Mouse (Mus musculus) heart, embryonic 16.5 days (tissue): ENCODE results near the gene Fubp1. TPM values are rescaled to one million over a fixed set of nuclear protein-coding genes. Genes with fewer than 3 reads are reported as not detected.

ENCODE experiments used
- ATAC-seq: fragments of 200-750 bp; cut with Nextera tagmentation; replicated peaks from 2 replicates; pipeline ENCODE4 v1.8.0; 2017; ENCODE audit warnings: moderate number of reproducible peaks; ENCODE audit not compliant: insufficient read depth, low FRiP score; ENCODE audit errors: extremely low read depth
- H3K27ac ChIP-seq: fragments of 300-500 bp; sonication (generic); 2 replicates; pipeline ENCODE4 v1.5.1; 2014; ENCODE audit warnings: mild to moderate bottlenecking, low read length, control low read depth, moderate library complexity
- H3K27me3 ChIP-seq: fragments of 300-500 bp; sonication (generic); 2 replicates; pipeline ENCODE4 v1.6.1; 2014; ENCODE audit warnings: low read length, mixed read lengths; ENCODE audit not compliant: control insufficient read depth, insufficient read depth
- H3K36me3 ChIP-seq: fragments of 300-500 bp; sonication (generic); 2 replicates; pipeline ENCODE4 v1.6.1; 2014; ENCODE audit not compliant: control insufficient read depth, insufficient read depth
- H3K4me1 ChIP-seq: fragments of 300-500 bp; sonication (generic); 2 replicates; pipeline ENCODE4 v1.6.1; 2014; ENCODE audit warnings: low read length, mixed read lengths; ENCODE audit not compliant: control insufficient read depth, insufficient read depth
- H3K4me2 ChIP-seq: fragments of 300-500 bp; sonication (generic); 2 replicates; pipeline ENCODE4 v1.6.1; 2014; ENCODE audit warnings: low read depth, mild to moderate bottlenecking, control low read depth, low read length
- H3K4me3 ChIP-seq: fragments of 300-500 bp; sonication (generic); 2 replicates; pipeline ENCODE4 v1.5.1; 2014; ENCODE audit warnings: mild to moderate bottlenecking, control low read depth, low read length
- H3K9ac ChIP-seq: fragments of 300-500 bp; sonication (generic); 2 replicates; pipeline ENCODE4 v1.6.1; 2014; ENCODE audit warnings: low read length, control low read depth
- H3K9me3 ChIP-seq: fragments of 300-500 bp; sonication (generic); replicated peaks from 2 replicates; pipeline ENCODE4 v1.6.1; 2016; ENCODE audit warnings: low read length; ENCODE audit not compliant: control insufficient read depth
- WGBS: fragments of 180-500 bp; shearing (Covaris S2); extraction: QIAGEN DNeasy Blood & Tissue Kit; methylation state at CpG from one replicate; pipeline ENCODE4 v1.1.7; 2014; 5-methylcytosine and 5-hydroxymethylcytosine counted together
- polyA plus RNA-seq: library from polyadenylated mRNA; unstranded; fragments of >200 nt; fragmentation: Nextera tagmentation; extraction: Ambion mirVana; gene quantifications from 2 replicates; pipeline ENCODE4 v1.2.1, GENCODE M21; 2015

Gene Fubp1
- polyA plus RNA-seq, result 116 and 124 TPM in 2 replicates

GRCm38 (mm10) chr3:152209967-152210634 is at the start of gene Fubp1, which contains the start of gene Dnajb4:
Gene Fubp1, plus strand, starts transcription at chr3:152210422.
Gene Dnajb4, minus strand, starts transcription at chr3:152210302.
- Histone ChIP-seq H3K4me3 (peak within 1 kb of the TSS; percentile 74), H3K27ac (peak within 1 kb of the TSS; percentile 100), H3K4me1 (peaks cover 25% of the 10 kb centered on the region), H3K36me3 (no peaks in the 10 kb centered on the region; the same call in 1 of the 2 replicates), H3K9me3 (no peaks in the 10 kb centered on the region), H3K27me3 (no peaks in the 10 kb centered on the region), H3K4me2 (peak within 1 kb of the TSS; percentile 86), H3K9ac (peak within 1 kb of the TSS; percentile 100)
- peak; percentile 96 for ATAC-seq
- WGBS, result under 1% methylated on average over 85 of the region's 85 CpGs

- no peaks in the 10 kb centered on the region for H3K36me3 ChIP-seq
- H3K9me3 ChIP-seq, result no peaks in the 10 kb centered on the region
- H3K27me3 ChIP-seq, result no peaks in the 10 kb centered on the region
- ATAC-seq, result no peak
- no peak overlapping the region for H3K4me2 ChIP-seq
- H3K27ac ChIP-seq, result no peak overlapping the region
- no peak overlapping the region for H3K9ac ChIP-seq
- H3K4me1 ChIP-seq, result peaks cover 15% of the 10 kb centered on the region
- WGBS, result 69% methylated on average over 4 of the region's 4 CpGs
- H3K4me3 ChIP-seq, result no peak overlapping the region
Measured at GRCm38 (mm10) chr3:152160607-152161006, 49.6 kb upstream of the Fubp1 start.

GRCm38 (mm10) chr3:152163320-152163719 is 46.9 kb upstream of the Fubp1 start:
- peaks cover 27% of the 10 kb centered on the region for H3K4me1 ChIP-seq
- no peak overlapping the region for H3K27ac ChIP-seq
- no peaks in the 10 kb centered on the region for H3K27me3 ChIP-seq
- H3K4me3 ChIP-seq, result no peak overlapping the region
- no peak overlapping the region for H3K4me2 ChIP-seq
- ATAC-seq, result no peak
- no peak overlapping the region for H3K9ac ChIP-seq
- H3K36me3 ChIP-seq, result no peaks in the 10 kb centered on the region
- 77% methylated on average over 8 of the region's 8 CpGs for WGBS
- no peaks in the 10 kb centered on the region for H3K9me3 ChIP-seq

GRCm38 (mm10) chr3:152165014-152165350 is 45.2 kb upstream of the Fubp1 start:
- H3K4me1 ChIP-seq, result peaks cover 27% of the 10 kb centered on the region
- no peaks in the 10 kb centered on the region for H3K27me3 ChIP-seq
- peak overlapping the region; percentile 63 for H3K4me3 ChIP-seq
- peak overlapping the region; percentile 41 for H3K27ac ChIP-seq
- no peaks in the 10 kb centered on the region; the same call in 1 of the 2 replicates for H3K9me3 ChIP-seq
- H3K36me3 ChIP-seq, result no peaks in the 10 kb centered on the region
- H3K9ac ChIP-seq, result peak overlapping the region; percentile 83
- ATAC-seq, result no peak
- H3K4me2 ChIP-seq, result peak overlapping the region; percentile 99
- 40% methylated on average over 9 of the region's 9 CpGs for WGBS

- 4% methylated on average over 51 of the region's 53 CpGs for WGBS
- ATAC-seq, result peak; percentile 64
- peak overlapping the region; percentile 41 for H3K27ac ChIP-seq
Measured at GRCm38 (mm10) chr3:152165351-152166098, 44.7 kb upstream of the Fubp1 start.

GRCm38 (mm10) chr3:152166099-152166423 is 44.2 kb upstream of the Fubp1 start, which contains the start of gene Gipc2:
Gene Gipc2, minus strand, starts transcription at chr3:152166230.
- Histone ChIP-seq H3K4me1 (peaks cover 24% of the 10 kb centered on the region), H3K9me3 (no peaks in the 10 kb centered on the region; the same call in 1 of the 2 replicates), H3K27ac (peak within 1 kb of the TSS; percentile 41), H3K4me3 (peak within 1 kb of the TSS; percentile 63), H3K4me2 (peak within 1 kb of the TSS; percentile 99), H3K9ac (peak within 1 kb of the TSS; percentile 83), H3K36me3 (no peaks in the 10 kb centered on the region), H3K27me3 (no peaks in the 10 kb centered on the region)
- WGBS, result 20% methylated on average over 10 of the region's 10 CpGs
- no peak for ATAC-seq

More at GRCm38 (mm10) chr3:152165351-152166098, 44.7 kb upstream of the Fubp1 start:
- H3K4me2 ChIP-seq, result peak overlapping the region; percentile 99
- H3K27me3 ChIP-seq, result no peaks in the 10 kb centered on the region
- peaks cover 27% of the 10 kb centered on the region for H3K4me1 ChIP-seq
- no peaks in the 10 kb centered on the region for H3K36me3 ChIP-seq
- H3K9ac ChIP-seq, result peak overlapping the region; percentile 83
- no peaks in the 10 kb centered on the region; the same call in 1 of the 2 replicates for H3K9me3 ChIP-seq
- H3K4me3 ChIP-seq, result peak overlapping the region; percentile 63

GRCm38 (mm10) chr3:152166699-152167451 is 43.3 kb upstream of the Fubp1 start:
- no peak overlapping the region for H3K27ac ChIP-seq
- H3K36me3 ChIP-seq, result no peaks in the 10 kb centered on the region
- no peaks in the 10 kb centered on the region for H3K27me3 ChIP-seq
- no peaks in the 10 kb centered on the region; the same call in 1 of the 2 replicates for H3K9me3 ChIP-seq
- no peak; the same call in 1 of the 2 replicates for ATAC-seq
- peak overlapping the region; percentile 27 for H3K4me3 ChIP-seq
- H3K9ac ChIP-seq, result peak overlapping the region; percentile 27; the same call in 1 of the 2 replicates
- peaks cover 21% of the 10 kb centered on the region for H3K4me1 ChIP-seq
- WGBS, result 22% methylated on average over 29 of the region's 29 CpGs
- peak overlapping the region; percentile 99 for H3K4me2 ChIP-seq

GRCm38 (mm10) chr3:152168007-152168406 is 42.2 kb upstream of the Fubp1 start:
- H3K27ac ChIP-seq, result no peak overlapping the region
- no peaks in the 10 kb centered on the region for H3K36me3 ChIP-seq
- H3K4me1 ChIP-seq, result peaks cover 21% of the 10 kb centered on the region
- no peaks in the 10 kb centered on the region; the same call in 1 of the 2 replicates for H3K9me3 ChIP-seq
- H3K4me2 ChIP-seq, result no peak overlapping the region
- no peak overlapping the region for H3K4me3 ChIP-seq
- 92% methylated on average over 10 of the region's 10 CpGs for WGBS
- H3K27me3 ChIP-seq, result no peaks in the 10 kb centered on the region
- ATAC-seq, result no peak
- no peak overlapping the region for H3K9ac ChIP-seq
